Mouse (Mus musculus): ENCODE data around the gene Thap12.

Thap12 gene

DNA sequence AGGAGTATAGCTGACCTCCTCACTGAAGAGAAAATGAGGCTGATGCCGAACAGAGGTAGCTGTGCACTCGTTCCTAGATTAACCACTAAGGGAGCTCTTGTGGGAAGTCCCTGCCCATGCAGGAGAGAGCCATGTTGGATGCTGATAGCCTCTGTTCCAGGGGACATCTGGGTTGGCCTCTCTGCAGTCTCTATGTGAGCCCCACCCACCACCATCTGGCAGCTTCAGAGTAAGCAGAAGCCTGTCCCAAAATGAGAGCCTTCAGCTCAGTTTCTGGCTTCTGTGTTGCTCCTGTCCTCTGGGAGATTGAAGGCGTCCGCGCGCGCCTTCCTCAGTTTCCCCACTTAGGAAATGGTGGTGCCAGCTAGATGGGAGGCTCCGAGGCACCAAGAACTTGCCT, 53.7 kb downstream of the Thap12 start:
- DNase-seq (ENCODE audit: low spot score), result no peak

GRCm38 (mm10) chr7:98760126-98760525, 57.2 kb downstream of the Thap12 start:
- no peak for DNase-seq (ENCODE audit: low spot score)

DNA sequence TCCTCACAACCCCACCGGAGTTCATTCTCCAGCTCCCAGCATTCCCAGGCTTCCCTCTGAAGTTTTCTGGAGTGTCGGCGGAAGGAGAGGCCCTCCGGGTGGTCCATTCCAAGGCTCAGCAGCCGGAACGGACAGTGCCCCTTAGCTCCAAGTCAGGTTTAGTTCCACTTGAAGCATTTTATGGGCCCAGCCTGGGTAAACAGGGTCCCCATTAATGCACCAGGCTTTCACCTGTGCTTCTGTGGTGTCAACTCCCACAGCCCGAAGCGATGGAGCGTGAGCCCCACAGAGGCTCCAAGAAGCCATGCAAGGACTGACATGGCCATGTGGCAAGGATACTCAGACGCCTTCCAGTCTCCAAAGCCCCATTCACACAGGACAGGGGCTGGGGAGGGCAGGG, 61.0 kb downstream of the Thap12 start:
- DNase-seq (ENCODE audit: low spot score), result no peak

GRCm38 (mm10) chr7:98767261-98767660, 64.4 kb downstream of the Thap12 start:
- DNase-seq (ENCODE audit: low spot score), result no peak
